Mouse (Mus musculus) kidney, embryonic 15.5 days (tissue): Measurements from ENCODE around the gene Smco3. TPM values are rescaled to one million over a fixed set of nuclear protein-coding genes. Genes with fewer than 3 reads are reported as not detected.
"Not testable (repeated sequence)": the region's sequence is repeated elsewhere in the genome, so short reads cannot be mapped to it uniquely, and the experiment has no call there.

ENCODE experiments used
- ATAC-seq: fragments of 200-750 bp; cut with Nextera tagmentation; replicated peaks from 2 replicates; pipeline ENCODE4 v1.8.0; 2017; ENCODE audit warnings: moderate TSS enrichment; ENCODE audit not compliant: low FRiP score
- H3K27ac ChIP-seq: fragments of 300-500 bp; sonication (generic); 2 replicates; pipeline ENCODE4 v1.5.1; 2015; ENCODE audit warnings: mild to moderate bottlenecking, inconsistent platforms
- H3K27me3 ChIP-seq: fragments of 300-500 bp; sonication (generic); 2 replicates; pipeline ENCODE4 v1.6.1; 2015; ENCODE audit warnings: inconsistent platforms
- H3K36me3 ChIP-seq: fragments of 300-500 bp; sonication (generic); 2 replicates; pipeline ENCODE4 v1.6.1; 2015; ENCODE audit warnings: inconsistent platforms
- H3K4me1 ChIP-seq: fragments of 300-500 bp; sonication (generic); 2 replicates; pipeline ENCODE4 v1.6.1; 2015; ENCODE audit warnings: inconsistent platforms
- H3K4me2 ChIP-seq: fragments of 300-500 bp; sonication (generic); 2 replicates; pipeline ENCODE4 v1.6.1; 2015; ENCODE audit warnings: moderate library complexity, mild to moderate bottlenecking, inconsistent platforms
- H3K4me3 ChIP-seq: fragments of 300-500 bp; sonication (generic); replicated peaks from 2 replicates; pipeline ENCODE4 v1.5.1; 2015; ENCODE audit warnings: mild to moderate bottlenecking, inconsistent platforms
- H3K9ac ChIP-seq: fragments of 300-500 bp; sonication (generic); 2 replicates; pipeline ENCODE4 v1.6.1; 2015; ENCODE audit warnings: mild to moderate bottlenecking, inconsistent platforms
- H3K9me3 ChIP-seq: fragments of 300-500 bp; sonication (generic); replicated peaks from 2 replicates; pipeline ENCODE4 v1.6.1; 2016; ENCODE audit warnings: inconsistent platforms
- WGBS: fragments of 180-500 bp; shearing (Covaris S2); methylation state at CpG from one replicate; pipeline ENCODE4 v1.1.7; 2015; ENCODE audit warnings: mixed read lengths; 5-methylcytosine and 5-hydroxymethylcytosine counted together
- polyA plus RNA-seq: library from polyadenylated mRNA; unstranded; fragments of >200 nt; fragmentation: Nextera tagmentation; extraction: Ambion mirVana; gene quantifications from 2 replicates; pipeline ENCODE4 v1.2.1, GENCODE M21; 2015

Smco3 gene
- polyA plus RNA-seq, 1 experiment from 2014 or later, result 1.7 TPM

- 20% methylated on average over 12 of the region's 12 CpGs for WGBS
- peak; percentile 2; the same call in 1 of the 2 replicates for ATAC-seq
- Histone ChIP-seq H3K9me3 (no peaks in the 10 kb centered on the region), H3K27me3 (no peaks in the 10 kb centered on the region), H3K4me3 (peak overlapping the region; percentile 78), H3K9ac (peak overlapping the region; percentile 93), H3K36me3 (no peaks in the 10 kb centered on the region), H3K4me2 (peak overlapping the region; percentile 88), H3K4me1 (peaks cover 22% of the 10 kb centered on the region), H3K27ac (peak overlapping the region; percentile 100)
These were observed 32.0 kb downstream of the Smco3 start for GRCm38 (mm10) chr6:136803093-136803738.

GRCm38 (mm10) chr6:136801274-136801673, 34.0 kb downstream of the Smco3 start:
- Histone ChIP-seq H3K27me3 (no peaks in the 10 kb centered on the region), H3K4me2 (no peak overlapping the region), H3K4me3 (no peak overlapping the region), H3K9ac (no peak overlapping the region), H3K9me3 (no peaks in the 10 kb centered on the region), H3K4me1 (peaks cover 16% of the 10 kb centered on the region), H3K27ac (no peak overlapping the region), H3K36me3 (no peaks in the 10 kb centered on the region)
- 86% methylated on average over 6 of the region's 6 CpGs for WGBS
- ATAC-seq, result no peak

- H3K36me3 ChIP-seq, result no peaks in the 10 kb centered on the region
- peaks cover 16% of the 10 kb centered on the region for H3K4me1 ChIP-seq
- no peak overlapping the region for H3K27ac ChIP-seq
- no peaks in the 10 kb centered on the region for H3K27me3 ChIP-seq
- H3K9ac ChIP-seq, result no peak overlapping the region
- WGBS, result 92% methylated on average over 8 of the region's 8 CpGs
- no peak for ATAC-seq
- H3K9me3 ChIP-seq, result no peaks in the 10 kb centered on the region
- no peak overlapping the region for H3K4me2 ChIP-seq
- no peak overlapping the region for H3K4me3 ChIP-seq
These were observed 34.5 kb downstream of the Smco3 start for GRCm38 (mm10) chr6:136800710-136801109.

GRCm38 (mm10) chr6:136797874-136798693, 37.2 kb downstream of the Smco3 start:
- H3K9ac ChIP-seq, ATAC-seq, H3K4me2 ChIP-seq, H3K36me3 ChIP-seq, H3K4me3 ChIP-seq, H3K27me3 ChIP-seq, H3K9me3 ChIP-seq, H3K27ac ChIP-seq: not testable (repeated sequence)
- 82% methylated on average over 3 of the region's 3 CpGs for WGBS
- H3K4me1 ChIP-seq, result peaks cover 13% of the 10 kb centered on the region

GRCm38 (mm10) chr6:136795850-136796249, 39.4 kb downstream of the Smco3 start:
- Histone ChIP-seq H3K27me3 (peaks cover 10% of the 10 kb centered on the region), H3K27ac (no peak overlapping the region), H3K4me1 (peaks cover 12% of the 10 kb centered on the region; the same call in 1 of the 2 replicates), H3K4me2 (no peak overlapping the region), H3K36me3 (no peaks in the 10 kb centered on the region), H3K4me3 (no peak overlapping the region), H3K9ac (no peak overlapping the region), H3K9me3 (no peaks in the 10 kb centered on the region)
- no peak for ATAC-seq
- WGBS, result 40% methylated on average over 6 of the region's 6 CpGs

- H3K9ac ChIP-seq, result no peak overlapping the region
- H3K27ac ChIP-seq, result no peak overlapping the region
- H3K9me3 ChIP-seq, result no peaks in the 10 kb centered on the region
- no peaks in the 10 kb centered on the region for H3K36me3 ChIP-seq
- no peak overlapping the region for H3K4me2 ChIP-seq
- peaks cover 12% of the 10 kb centered on the region; the same call in 1 of the 2 replicates for H3K4me1 ChIP-seq
- no peak overlapping the region for H3K4me3 ChIP-seq
- 58% methylated on average over 1 of the region's 1 CpGs for WGBS
- peaks cover 10% of the 10 kb centered on the region for H3K27me3 ChIP-seq
- no peak for ATAC-seq
These were observed 40.1 kb downstream of the Smco3 start for GRCm38 (mm10) chr6:136795110-136795509.

- peaks cover 18% of the 10 kb centered on the region for H3K4me1 ChIP-seq
- no peaks in the 10 kb centered on the region for H3K36me3 ChIP-seq
- no peak overlapping the region for H3K27ac ChIP-seq
- H3K4me3 ChIP-seq, result peak overlapping the region; percentile 43
- H3K9ac ChIP-seq, result peak overlapping the region; percentile 43; the same call in 1 of the 2 replicates
- no peaks in the 10 kb centered on the region for H3K9me3 ChIP-seq
- ATAC-seq, result peak; percentile 57; the same call in 1 of the 2 replicates
- peaks cover 10% of the 10 kb centered on the region for H3K27me3 ChIP-seq
- H3K4me2 ChIP-seq, result peak overlapping the region; percentile 72
- WGBS, result under 1% methylated on average over 24 of the region's 24 CpGs
These were observed 41.3 kb downstream of the Smco3 start for GRCm38 (mm10) chr6:136793831-136794525.

- WGBS, result 21% methylated on average over 16 of the region's 16 CpGs
- Histone ChIP-seq H3K4me1 (peaks cover 19% of the 10 kb centered on the region), H3K27me3 (peaks cover 10% of the 10 kb centered on the region), H3K9me3 (no peaks in the 10 kb centered on the region), H3K27ac (no peak overlapping the region), H3K4me3 (peak overlapping the region; percentile 43), H3K4me2 (peak overlapping the region; percentile 72), H3K9ac (peak overlapping the region; percentile 43; the same call in 1 of the 2 replicates), H3K36me3 (no peaks in the 10 kb centered on the region)
- no peak for ATAC-seq
These were observed 42.1 kb downstream of the Smco3 start for GRCm38 (mm10) chr6:136792884-136793758.

GRCm38 (mm10) chr6:136789391-136789971, 45.8 kb downstream of the Smco3 start:
- Histone ChIP-seq H3K27me3 (peaks cover 10% of the 10 kb centered on the region), H3K9ac (no peak overlapping the region), H3K4me2 (no peak overlapping the region), H3K9me3 (no peaks in the 10 kb centered on the region), H3K4me1 (peaks cover 19% of the 10 kb centered on the region), H3K27ac (peak overlapping the region; percentile 80), H3K36me3 (no peaks in the 10 kb centered on the region), H3K4me3 (no peak overlapping the region)
- 51% methylated on average over 5 of the region's 5 CpGs for WGBS
- ATAC-seq, result peak; percentile 73; the same call in 1 of the 2 replicates

- no peak for ATAC-seq
- WGBS, result 86% methylated on average over 9 of the region's 9 CpGs
- no peak overlapping the region for H3K4me3 ChIP-seq
- H3K27ac ChIP-seq, result no peak overlapping the region
- no peaks in the 10 kb centered on the region for H3K36me3 ChIP-seq
- H3K9me3 ChIP-seq, result no peaks in the 10 kb centered on the region
- no peak overlapping the region for H3K9ac ChIP-seq
- no peaks in the 10 kb centered on the region for H3K27me3 ChIP-seq
- no peaks in the 10 kb centered on the region for H3K4me1 ChIP-seq
- no peak overlapping the region for H3K4me2 ChIP-seq
These were observed 52.5 kb downstream of the Smco3 start for GRCm38 (mm10) chr6:136782761-136783160.

- H3K27me3 ChIP-seq, result no peaks in the 10 kb centered on the region
- ATAC-seq, result no peak
- H3K4me1 ChIP-seq, result no peaks in the 10 kb centered on the region
- H3K27ac ChIP-seq, result no peak overlapping the region
- H3K4me3 ChIP-seq, result no peak overlapping the region
- 87% methylated on average over 12 of the region's 12 CpGs for WGBS
- no peak overlapping the region for H3K9ac ChIP-seq
- no peak overlapping the region for H3K4me2 ChIP-seq
- H3K36me3 ChIP-seq, result no peaks in the 10 kb centered on the region
- no peaks in the 10 kb centered on the region for H3K9me3 ChIP-seq
These were observed 53.1 kb downstream of the Smco3 start for GRCm38 (mm10) chr6:136782146-136782545.
